ENCODE assay signal across 10 mouse cellular contexts in genomic region chr8:86578076-86578475, GRCm38 (mm10). TPM values are rescaled to one million over a fixed set of nuclear protein-coding genes. Genes with fewer than 3 reads are reported as not detected.
A peak's percentile ranks its signal among the peaks of the same experiment; 100 is the strongest.
DNase-seq lines count a peak whose midpoint lies in the region; ATAC-seq and TF ChIP-seq lines count a peak whose summit lies in the region.
"Had no signal": no experiment of that assay in that cellular context is flagged by ENCODE, and none has a peak within 500 bp of the region (broad histone marks: within the 10 kb centered on the region; RNA-seq: fewer than 3 reads in every experiment).

No protein-coding gene starts in this region.

- DNase-seq in embryo, embryonic 11 days, result peak; percentile 3
- no peak for DNase-seq in embryo, embryonic 10.5 days (ENCODE audit: low spot score)
- peak; percentile 79 for DNase-seq in 3T3-L1 (ENCODE audit: low read depth, low spot score)
- DNase-seq in heart, postnatal 10 days, result peak; percentile 20 to 48
- DNase-seq in left cerebral cortex, adult 2 months (ENCODE audit: extremely low spot score in 1 of 2, low spot score in 2 of 2), result peak; percentile 54 to 56
- DNase-seq in stomach, postnatal 0 days (ENCODE audit: low spot score), result no peak
- DNase-seq in thymus, postnatal 14 days, result no peak

- no peak overlapping the region for H3K4me3 ChIP-seq in left cerebral cortex, adult 2 months
- no peak overlapping the region for H3K4me3 ChIP-seq in stomach, postnatal 0 days (ENCODE audit: low read depth, low read length)
- H3K4me3 ChIP-seq: limb, embryonic 13.5 days had no signal

- intact Hi-C loops in heart, postnatal 10 days (cut with DNase I), result no loop called here
- intact Hi-C loops in left cerebral cortex, adult 2 months (cut with DNase I), result no loop called here

- no peaks in the 10 kb centered on the region for H3K4me1 ChIP-seq in stomach, postnatal 0 days (replicated peaks; ENCODE audit: control insufficient read depth, insufficient read depth)

- WGBS in stomach, postnatal 0 days, result 39% methylated on average over 9 of the region's 9 CpGs

- 0 out of 2 replicates have a peak overlapping the region, but pooled peaks have one; percentile 18 for H3K9ac ChIP-seq in stomach, postnatal 0 days (ENCODE audit: low read length)
- H3K9ac ChIP-seq: limb, embryonic 13.5 days had no signal

- no peaks in the 10 kb centered on the region for H3K9me3 ChIP-seq in stomach, postnatal 0 days (ENCODE audit: control insufficient read depth, low read length)
- H3K9me3 ChIP-seq: limb, embryonic 13.5 days had no signal

- H3K4me2 ChIP-seq in stomach, postnatal 0 days (replicated peaks; ENCODE audit: low read depth), result no peak overlapping the region
- H3K4me2 ChIP-seq: limb, embryonic 13.5 days had no signal

- H3K27ac ChIP-seq in left cerebral cortex, adult 2 months, result peak overlapping the region; percentile 60
- H3K27ac ChIP-seq in stomach, postnatal 0 days (replicated peaks), result no peak overlapping the region
- H3K27ac ChIP-seq: limb, embryonic 13.5 days had no signal

- no peaks in the 10 kb centered on the region for H3K36me3 ChIP-seq in stomach, postnatal 0 days (ENCODE audit: control insufficient read depth, insufficient read depth, low read length)
- H3K36me3 ChIP-seq: limb, embryonic 13.5 days had no signal

- no peaks in the 10 kb centered on the region for H3K27me3 ChIP-seq in stomach, postnatal 0 days (ENCODE audit: control insufficient read depth, insufficient read depth, low read length)
- H3K27me3 ChIP-seq: limb, embryonic 13.5 days had no signal

- no peak for TF ChIP-seq CTCF in left cerebral cortex, adult 2 months (IDR thresholded peaks at IDR 0.05)
- no peak for TF ChIP-seq CTCF in stomach, postnatal 0 days (IDR thresholded peaks at IDR 0.05; ENCODE audit: low read depth)

- ATAC-seq in common myeloid progenitor, adult 5-6 weeks (replicated peaks; ENCODE audit: low read depth, poor library complexity, severe bottlenecking), result peak; percentile 45
- no peak for ATAC-seq in stomach, postnatal 0 days (ENCODE audit: low FRiP score, low TSS enrichment)

- no peak for TF ChIP-seq EP300 in stomach, postnatal 0 days (optimal IDR thresholded peaks at IDR 0.05)

RNA-seq across cellular contexts. Expression of gene Abcc12, which starts 2.4 kb away (rescaled TPM):
- total RNA-seq in common myeloid progenitor, adult 5-6 weeks (2017), result not detected in 2 replicates
- total RNA-seq in heart, postnatal 10 days (2021), result under 1 TPM; 0.07 to 0.15 TPM
- total RNA-seq in left cerebral cortex, adult 2 months (2021), result under 1 TPM; 0.23 to 0.42 TPM
- polyA plus RNA-seq in stomach, postnatal 0 days (2015; fragmentation: Nextera tagmentation; extraction: Ambion mirVana), result 0.15 and 0.24 TPM in 2 replicates
- polyA plus RNA-seq: C2C12 had no signal

RNA-seq across cellular contexts. Expression of gene Lonp2, which starts 45.8 kb away (rescaled TPM):
- 59.2 and 68.9 TPM in 2 replicates for total RNA-seq in common myeloid progenitor, adult 5-6 weeks (2017)
- total RNA-seq in heart, postnatal 10 days (2021), result 10 to 100 TPM; 65.7 to 68.2 TPM
- total RNA-seq in left cerebral cortex, adult 2 months (2021), result 10 to 100 TPM; 68.3 to 70.9 TPM
- 36.2 and 38.4 TPM in 2 replicates for polyA plus RNA-seq in stomach, postnatal 0 days (2015; fragmentation: Nextera tagmentation; extraction: Ambion mirVana)

Comparison
In these comparisons a context has a peak if more than half of its experiments do, and no peak if none do; other contexts are left out.
1. DNase-seq: peak in embryo, embryonic 11 days (single experiment), 3T3-L1 (single experiment), heart, postnatal 10 days (2 of 2) and left cerebral cortex, adult 2 months (2 of 2); none in embryo, embryonic 10.5 days (single experiment), stomach, postnatal 0 days (single experiment) and thymus, postnatal 14 days (single experiment).